Mouse (Mus musculus) liver, embryonic 13.5 days (tissue): ENCODE data around the gene Gm5169. TPM values are rescaled to one million over a fixed set of nuclear protein-coding genes. Genes with fewer than 3 reads are reported as not detected.
"Not testable (repeated sequence)": the region's sequence is repeated elsewhere in the genome, so short reads cannot be mapped to it uniquely, and the experiment has no call there.

ENCODE experiments used
- ATAC-seq: fragments of 200-750 bp; cut with Nextera tagmentation; 2 replicates; pipeline ENCODE4 v1.8.0; 2017; ENCODE audit warnings: low read depth, mild to moderate bottlenecking, moderate number of reproducible peaks, moderate library complexity
- DNase-seq: peaks from one replicate; pipeline ENCODE4 v3.0.0; 2022
- H3K27ac ChIP-seq: fragments of 300-500 bp; sonication (generic); 2 replicates; pipeline ENCODE4 v1.5.1; 2015; ENCODE audit warnings: moderate library complexity, mild to moderate bottlenecking, inconsistent platforms
- H3K27me3 ChIP-seq: fragments of 300-500 bp; sonication (generic); 2 replicates; pipeline ENCODE4 v1.6.1; 2015; ENCODE audit warnings: mild to moderate bottlenecking, inconsistent platforms
- H3K36me3 ChIP-seq: fragments of 300-500 bp; sonication (generic); 2 replicates; pipeline ENCODE4 v1.6.1; 2015; ENCODE audit warnings: mild to moderate bottlenecking, inconsistent platforms
- H3K4me1 ChIP-seq: fragments of 300-500 bp; sonication (generic); replicated peaks from 2 replicates; pipeline ENCODE4 v1.6.1; 2015; ENCODE audit warnings: inconsistent platforms
- H3K4me2 ChIP-seq: fragments of 300-500 bp; sonication (generic); 2 replicates; pipeline ENCODE4 v1.6.1; 2015; ENCODE audit warnings: inconsistent platforms, mild to moderate bottlenecking, moderate library complexity
- H3K4me3 ChIP-seq: fragments of 300-500 bp; sonication (generic); replicated peaks from 2 replicates; pipeline ENCODE4 v1.5.1; 2015; ENCODE audit warnings: mild to moderate bottlenecking, inconsistent platforms
- H3K9ac ChIP-seq: fragments of 300-500 bp; sonication (generic); 2 replicates; pipeline ENCODE4 v1.6.1; 2015; ENCODE audit warnings: mild to moderate bottlenecking, inconsistent platforms
- H3K9me3 ChIP-seq: fragments of 300-500 bp; sonication (generic); replicated peaks from 2 replicates; pipeline ENCODE4 v1.6.1; 2016; ENCODE audit warnings: inconsistent platforms
- WGBS: fragments of 180-500 bp; shearing (Covaris S2); methylation state at CpG from one replicate; pipeline ENCODE4 v1.1.7; 2015; ENCODE audit not compliant: insufficient replicate concordance; 5-methylcytosine and 5-hydroxymethylcytosine counted together
- polyA plus RNA-seq: library from polyadenylated mRNA; unstranded; fragments of >200 nt; fragmentation: Nextera tagmentation; extraction: Ambion mirVana; gene quantifications from 2 replicates; pipeline ENCODE4 v1.2.1, GENCODE M21; 2015

The Gm5169 gene
- not detected in 2 replicates for polyA plus RNA-seq

DNA sequence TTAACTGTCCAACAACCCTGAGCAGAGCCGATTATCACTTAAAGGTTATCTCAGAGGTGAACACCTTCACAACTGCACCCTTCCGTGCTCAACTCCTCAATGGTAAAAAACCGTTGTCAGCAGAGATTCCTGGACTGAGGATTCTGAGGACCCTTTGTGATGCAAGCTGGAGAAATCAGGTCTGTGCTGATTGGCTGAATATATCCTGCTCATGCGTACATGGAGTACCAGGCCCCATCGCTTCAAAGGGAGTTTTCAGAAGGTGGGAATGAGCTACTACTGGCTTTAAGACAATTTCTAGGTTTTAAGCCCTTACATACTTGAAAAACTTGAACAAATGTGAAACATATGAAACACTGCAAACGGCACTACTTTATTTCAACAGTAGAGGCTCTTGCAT is at the start of gene Gm5169:
Gm5169 (minus strand) TSS at position 101 of the 400 bp plus-strand sequence.
- WGBS = 86% methylated on average over 1 of the region's 6 CpGs
- H3K9ac ChIP-seq, ATAC-seq, H3K4me3 ChIP-seq, H3K9me3 ChIP-seq, H3K4me2 ChIP-seq, H3K27me3 ChIP-seq, DNase-seq, H3K36me3 ChIP-seq, H3K27ac ChIP-seq, H3K4me1 ChIP-seq: not testable (repeated sequence)

GRCm38 (mm10) chrX:25347424-25347823 is 46.2 kb upstream of the Gm5169 start:
- H3K27me3 ChIP-seq, ATAC-seq, H3K4me1 ChIP-seq, H3K4me3 ChIP-seq, H3K9ac ChIP-seq, H3K4me2 ChIP-seq, DNase-seq, H3K36me3 ChIP-seq, H3K27ac ChIP-seq, H3K9me3 ChIP-seq: not testable (repeated sequence)
- WGBS = 77% methylated on average over 14 of the region's 15 CpGs
